Mouse (Mus musculus): Measurements from ENCODE around the gene Scn3a. TPM values are rescaled to one million over a fixed set of nuclear protein-coding genes. Genes with fewer than 3 reads are reported as not detected.

Gene Scn3a
- polyA plus RNA-seq, 1 experiment = 1.5 TPM

GRCm38 (mm10) chr2:65450449-65451360, 116.7 kb downstream of the Scn3a start:
- Histone ChIP-seq H3K4me1 (ENCODE audit: control insufficient read depth, insufficient read depth, low read length) (no peaks in the 10 kb centered on the region), H3K27ac (ENCODE audit: insufficient read depth, low read length) (no peak overlapping the region), H3K4me3 (ENCODE audit: insufficient read depth, low read length) (no peak overlapping the region)
- TF ChIP-seq CTCF (IDR thresholded peaks at IDR 0.05; ENCODE audit: borderline replicate concordance, insufficient read depth, low read length) (no peak), POLR2A (IDR thresholded peaks at IDR 0.05; ENCODE audit: low read depth, low read length) (no peak)

- Histone ChIP-seq H3K4me3 (ENCODE audit: insufficient read depth, low read length) (no peak overlapping the region), H3K27ac (ENCODE audit: insufficient read depth, low read length) (no peak overlapping the region), H3K4me1 (ENCODE audit: control insufficient read depth, insufficient read depth, low read length) (no peaks in the 10 kb centered on the region)
- no peak for TF ChIP-seq CTCF (IDR thresholded peaks at IDR 0.05; ENCODE audit: borderline replicate concordance, insufficient read depth, low read length)
- no peak for TF ChIP-seq POLR2A (IDR thresholded peaks at IDR 0.05; ENCODE audit: low read depth, low read length)
These were observed 118.2 kb downstream of the Scn3a start for GRCm38 (mm10) chr2:65449126-65449828.

- H3K27ac ChIP-seq (ENCODE audit: insufficient read depth, low read length) = no peak overlapping the region
- H3K4me1 ChIP-seq (ENCODE audit: control insufficient read depth, insufficient read depth, low read length) = peaks cover 8% of the 10 kb centered on the region; the same call in 1 of the 2 replicates
- TF ChIP-seq POLR2A (IDR thresholded peaks at IDR 0.05; ENCODE audit: low read depth, low read length) (no peak), CTCF (IDR thresholded peaks at IDR 0.05; ENCODE audit: borderline replicate concordance, insufficient read depth, low read length) (no peak)
- no peak overlapping the region for H3K4me3 ChIP-seq (ENCODE audit: insufficient read depth, low read length)
These were observed 124.3 kb downstream of the Scn3a start for GRCm38 (mm10) chr2:65443082-65443481.

GRCm38 (mm10) chr2:65441566-65441965, 125.9 kb downstream of the Scn3a start:
- Histone ChIP-seq H3K4me3 (ENCODE audit: insufficient read depth, low read length) (no peak overlapping the region), H3K27ac (ENCODE audit: insufficient read depth, low read length) (no peak overlapping the region), H3K4me1 (ENCODE audit: control insufficient read depth, insufficient read depth, low read length) (peaks cover 8% of the 10 kb centered on the region; the same call in 1 of the 2 replicates)
- TF ChIP-seq POLR2A (IDR thresholded peaks at IDR 0.05; ENCODE audit: low read depth, low read length) (no peak), CTCF (IDR thresholded peaks at IDR 0.05; ENCODE audit: borderline replicate concordance, insufficient read depth, low read length) (no peak)

GRCm38 (mm10) chr2:65441110-65441509, 126.3 kb downstream of the Scn3a start:
- Histone ChIP-seq H3K4me1 (ENCODE audit: control insufficient read depth, insufficient read depth, low read length) (peaks cover 8% of the 10 kb centered on the region; the same call in 1 of the 2 replicates), H3K4me3 (ENCODE audit: insufficient read depth, low read length) (no peak overlapping the region), H3K27ac (ENCODE audit: insufficient read depth, low read length) (no peak overlapping the region)
- TF ChIP-seq CTCF (IDR thresholded peaks at IDR 0.05; ENCODE audit: borderline replicate concordance, insufficient read depth, low read length) (no peak), POLR2A (IDR thresholded peaks at IDR 0.05; ENCODE audit: low read depth, low read length) (no peak)

GRCm38 (mm10) chr2:65436917-65437316, 130.5 kb downstream of the Scn3a start:
- Histone ChIP-seq H3K27ac (ENCODE audit: insufficient read depth, low read length) (no peak overlapping the region), H3K4me1 (ENCODE audit: control insufficient read depth, insufficient read depth, low read length) (peaks cover 5% of the 10 kb centered on the region; the same call in 1 of the 2 replicates), H3K4me3 (ENCODE audit: insufficient read depth, low read length) (no peak overlapping the region)
- TF ChIP-seq CTCF (IDR thresholded peaks at IDR 0.05; ENCODE audit: borderline replicate concordance, insufficient read depth, low read length) (no peak), POLR2A (IDR thresholded peaks at IDR 0.05; ENCODE audit: low read depth, low read length) (no peak)

GRCm38 (mm10) chr2:65423501-65423900, 143.9 kb downstream of the Scn3a start:
- no peak overlapping the region for H3K4me3 ChIP-seq (ENCODE audit: insufficient read depth, low read length)
- TF ChIP-seq POLR2A (IDR thresholded peaks at IDR 0.05; ENCODE audit: low read depth, low read length) = no peak
- TF ChIP-seq CTCF (IDR thresholded peaks at IDR 0.05; ENCODE audit: borderline replicate concordance, insufficient read depth, low read length) = no peak
- no peak overlapping the region for H3K27ac ChIP-seq (ENCODE audit: insufficient read depth, low read length)

GRCm38 (mm10) chr2:65421259-65422255, 145.9 kb downstream of the Scn3a start:
- H3K4me1 ChIP-seq (ENCODE audit: control insufficient read depth, insufficient read depth, low read length) = no peaks in the 10 kb centered on the region
- no peak for TF ChIP-seq CTCF (IDR thresholded peaks at IDR 0.05; ENCODE audit: borderline replicate concordance, insufficient read depth, low read length)
- TF ChIP-seq POLR2A (IDR thresholded peaks at IDR 0.05; ENCODE audit: low read depth, low read length) = no peak
- no peak overlapping the region for H3K4me3 ChIP-seq (ENCODE audit: insufficient read depth, low read length)
- no peak overlapping the region for H3K27ac ChIP-seq (ENCODE audit: insufficient read depth, low read length)

More at GRCm38 (mm10) chr2:65423501-65423900, 143.9 kb downstream of the Scn3a start:
- no peaks in the 10 kb centered on the region for H3K4me1 ChIP-seq (ENCODE audit: control insufficient read depth, insufficient read depth, low read length)

GRCm38 (mm10) chr2:65418608-65419007, 148.8 kb downstream of the Scn3a start:
- TF ChIP-seq POLR2A (IDR thresholded peaks at IDR 0.05; ENCODE audit: low read depth, low read length) (no peak), CTCF (IDR thresholded peaks at IDR 0.05; ENCODE audit: borderline replicate concordance, insufficient read depth, low read length) (no peak)
- H3K4me3 ChIP-seq (ENCODE audit: insufficient read depth, low read length) = no peak overlapping the region
- peaks cover 2% of the 10 kb centered on the region; the same call in 1 of the 2 replicates for H3K4me1 ChIP-seq (ENCODE audit: control insufficient read depth, insufficient read depth, low read length)
- no peak overlapping the region for H3K27ac ChIP-seq (ENCODE audit: insufficient read depth, low read length)

Data from embryonic fibroblast, embryonic 13.5 days (primary cell).